Mouse (Mus musculus) intestine, embryonic 16.5 days (tissue): ENCODE measurements around the gene Slc15a1. TPM values are rescaled to one million over a fixed set of nuclear protein-coding genes. Genes with fewer than 3 reads are reported as not detected.
"Not testable (repeated sequence)": the region's sequence is repeated elsewhere in the genome, so short reads cannot be mapped to it uniquely, and the experiment has no call there.

Experiments used
- ATAC-seq: fragments of 200-750 bp; cut with Nextera tagmentation; 2 replicates; pipeline ENCODE4 v1.8.0; 2017; ENCODE audit warnings: moderate TSS enrichment, moderate library complexity
- H3K27ac ChIP-seq: fragments of 300-500 bp; sonication (generic); 2 replicates; pipeline ENCODE4 v1.5.1; 2014; ENCODE audit warnings: mild to moderate bottlenecking, low read length
- H3K27me3 ChIP-seq: fragments of 300-500 bp; sonication (generic); replicated peaks from 2 replicates; pipeline ENCODE4 v1.6.1; 2014; ENCODE audit warnings: low read length, control low read depth, mixed read lengths; ENCODE audit not compliant: control insufficient read depth, insufficient read depth
- H3K36me3 ChIP-seq: fragments of 300-500 bp; sonication (generic); 2 replicates; pipeline ENCODE4 v1.6.1; 2014; ENCODE audit warnings: low read length, control low read depth; ENCODE audit not compliant: control insufficient read depth, insufficient read depth
- H3K4me1 ChIP-seq: fragments of 300-500 bp; sonication (generic); 2 replicates; pipeline ENCODE4 v1.6.1; 2014; ENCODE audit warnings: low read length, control low read depth, mixed read lengths; ENCODE audit not compliant: control insufficient read depth, insufficient read depth
- H3K4me2 ChIP-seq: fragments of 300-500 bp; sonication (generic); 2 replicates; pipeline ENCODE4 v1.6.1; 2014; ENCODE audit warnings: low read depth, low read length, control low read depth
- H3K4me3 ChIP-seq: fragments of 300-500 bp; sonication (generic); 2 replicates; pipeline ENCODE4 v1.5.1; 2014; ENCODE audit warnings: mild to moderate bottlenecking, low read length
- H3K9ac ChIP-seq: fragments of 300-500 bp; sonication (generic); 2 replicates; pipeline ENCODE4 v1.6.1; 2014; ENCODE audit warnings: low read depth, low read length
- H3K9me3 ChIP-seq: fragments of 300-500 bp; sonication (generic); 2 replicates; pipeline ENCODE4 v1.6.1; 2016; ENCODE audit warnings: low read length, control low read depth; ENCODE audit not compliant: control insufficient read depth
- WGBS: fragments of 180-500 bp; shearing (Covaris S2); extraction: QIAGEN DNeasy Blood & Tissue Kit; methylation state at CpG from one replicate; pipeline ENCODE4 v1.1.7; 2014; 5-methylcytosine and 5-hydroxymethylcytosine counted together
- polyA plus RNA-seq: library from polyadenylated mRNA; unstranded; fragments of >200 nt; fragmentation: Nextera tagmentation; extraction: Ambion mirVana; gene quantifications from 2 replicates; pipeline ENCODE4 v1.2.1, GENCODE M21; 2015

Gene Slc15a1
- polyA plus RNA-seq, 1 experiment from 2014 or later: 12.6 TPM

GRCm38 (mm10) chr14:121413726-121414125 is 91.3 kb downstream of the Slc15a1 start:
- not testable (repeated sequence) for H3K27ac ChIP-seq, H3K4me1 ChIP-seq, H3K4me2 ChIP-seq, H3K27me3 ChIP-seq, H3K36me3 ChIP-seq, H3K9ac ChIP-seq, H3K4me3 ChIP-seq, ATAC-seq, H3K9me3 ChIP-seq
- 93% methylated on average over 1 of the region's 1 CpGs for WGBS

Other genes starting within 250 kb of the Slc15a1 start
- gene Stk24, start 125.2 kb downstream of the Slc15a1 start, polyA plus RNA-seq: 27.3 and 39.7 TPM in 2 replicates